Mouse (Mus musculus) lung, adult 2 months (tissue): ENCODE data around the gene Mgat5.

Source experiments
- CTCF ChIP-seq: fragments of 200-500 bp; IDR thresholded peaks from 2 replicates; pipeline ENCODE4 v1.5.1; 2011; ENCODE audit warnings: mild to moderate bottlenecking, low read length, control low read depth; ENCODE audit not compliant: insufficient read depth
- POLR2A ChIP-seq: fragments of 200-500 bp; IDR thresholded peaks from 2 replicates; pipeline ENCODE4 v1.6.1; 2011; ENCODE audit warnings: low read depth, mild to moderate bottlenecking, control low read depth, low read length, borderline replicate concordance; ENCODE audit errors: extremely low read depth

DNA sequence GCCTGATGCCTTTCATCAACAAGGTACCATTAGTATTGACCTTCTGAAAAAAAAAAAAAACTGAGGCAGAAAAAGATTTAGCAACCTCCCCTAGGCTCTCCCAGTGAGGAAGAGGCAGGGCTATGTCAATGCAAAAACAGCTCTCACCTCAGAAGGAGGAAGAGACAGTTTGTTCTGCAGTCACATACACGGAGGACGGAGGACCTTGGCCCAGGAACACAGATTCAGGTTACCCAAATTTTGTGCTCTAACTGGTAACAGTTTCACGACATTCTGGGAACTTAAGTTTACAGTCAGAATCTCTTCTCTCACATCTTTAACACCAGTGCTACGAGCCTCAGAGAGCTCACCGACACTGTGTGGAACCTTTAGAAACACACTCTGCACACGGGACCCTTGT, 307.9 kb downstream of the Mgat5 start:
- TF ChIP-seq CTCF (no peak), POLR2A (no peak)
